In the genomic region with DNA sequence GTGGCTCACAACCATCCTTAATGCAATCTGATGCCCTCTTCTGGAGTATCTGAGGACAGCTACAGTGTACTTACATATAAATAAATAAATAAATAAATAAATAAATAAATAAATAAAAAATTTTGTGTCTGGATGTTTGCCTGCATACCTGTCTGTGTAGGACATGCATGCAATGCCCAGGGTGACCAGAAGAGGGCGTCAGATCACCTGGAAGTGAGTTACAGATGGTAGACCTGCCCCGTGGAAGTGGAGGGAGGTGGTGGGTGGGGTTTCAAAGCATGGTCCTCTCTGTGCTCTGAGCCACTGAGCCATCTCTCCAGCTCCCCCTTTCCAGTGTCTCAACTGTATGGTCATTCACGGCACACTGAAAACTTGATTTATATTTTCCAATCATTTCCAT, we compare ENCODE assay signal across 8 mouse cellular contexts. TPM values are rescaled to one million over a fixed set of nuclear protein-coding genes. Genes with fewer than 3 reads are reported as not detected.
A peak's percentile ranks its signal among the peaks of the same experiment; 100 is the strongest.
DNase-seq lines count a peak whose midpoint lies in the region; ATAC-seq and TF ChIP-seq lines count a peak whose summit lies in the region.

No protein-coding gene starts in this region.

- peak; percentile 63 for TF ChIP-seq CTCF in E14TG2a.4 (conservative IDR thresholded peaks at IDR 0.05; ENCODE audit: low read length)
- TF ChIP-seq CTCF in bone marrow, adult 2 months (IDR thresholded peaks at IDR 0.05; ENCODE audit: control insufficient read depth, insufficient read depth, low read length): peak; percentile 83
- TF ChIP-seq CTCF in lung, embryonic 14.5 days (IDR thresholded peaks at IDR 0.05; ENCODE audit: low read depth): peak; percentile 63

- peaks cover 48% of the 10 kb centered on the region for H3K36me3 ChIP-seq in intestine, embryonic 14.5 days (ENCODE audit: control insufficient read depth, insufficient read depth, low read length)
- peaks cover 14% of the 10 kb centered on the region for H3K36me3 ChIP-seq in intestine, embryonic 15.5 days
- peaks cover 83% of the 10 kb centered on the region for H3K36me3 ChIP-seq in E14TG2a.4 (ENCODE audit: insufficient read depth, low read length)
- peaks cover 47% of the 10 kb centered on the region for H3K36me3 ChIP-seq in lung, embryonic 14.5 days (ENCODE audit: insufficient read depth)

- DNase-seq in intestine, embryonic 14.5 days (ENCODE audit: low spot score): peak; percentile 60
- DNase-seq in gastrocnemius, postnatal 10 days: peak; percentile 47
- DNase-seq in lung, embryonic 14.5 days: peak; percentile 55
- peak; percentile 43 to 67 for DNase-seq in spleen, postnatal 14 days (ENCODE audit: low spot score in 2 of 2)

- no peaks in the 10 kb centered on the region for H3K9me3 ChIP-seq in intestine, embryonic 14.5 days (ENCODE audit: control insufficient read depth, low read length)
- H3K9me3 ChIP-seq in intestine, embryonic 15.5 days: no peaks in the 10 kb centered on the region
- H3K9me3 ChIP-seq in E14TG2a.4 (ENCODE audit: low read length): no peaks in the 10 kb centered on the region; the same call in 1 of the 2 replicates
- no peaks in the 10 kb centered on the region for H3K9me3 ChIP-seq in lung, embryonic 14.5 days (ENCODE audit: low read depth, low read length)

- ATAC-seq in intestine, embryonic 14.5 days (replicated peaks; ENCODE audit: low FRiP score, low TSS enrichment, low read depth): no peak
- no peak for ATAC-seq in intestine, embryonic 15.5 days
- ATAC-seq in lung, embryonic 14.5 days (ENCODE audit: insufficient read depth): no peak
- no peak for ATAC-seq in megakaryocyte-erythroid progenitor cell, adult 5-6 weeks (replicated peaks; ENCODE audit: low FRiP score, low TSS enrichment, poor library complexity, severe bottlenecking)

- H3K4me1 ChIP-seq in intestine, embryonic 14.5 days (replicated peaks; ENCODE audit: control insufficient read depth, insufficient read depth, low read length): 0 out of 2 replicates have a peak, but pooled peaks cover under 1% of the 10 kb centered on the region
- H3K4me1 ChIP-seq in intestine, embryonic 15.5 days (replicated peaks): peaks cover 4% of the 10 kb centered on the region; the same call in 1 of the 2 replicates
- peaks cover 72% of the 10 kb centered on the region for H3K4me1 ChIP-seq in E14TG2a.4 (replicated peaks; ENCODE audit: low read depth, low read length)
- H3K4me1 ChIP-seq in bone marrow, adult 2 months (ENCODE audit: control insufficient read depth, insufficient read depth, low read length): no peaks in the 10 kb centered on the region
- no peaks in the 10 kb centered on the region for H3K4me1 ChIP-seq in lung, embryonic 14.5 days (ENCODE audit: insufficient read depth)

- H3K4me2 ChIP-seq in intestine, embryonic 14.5 days (ENCODE audit: low read length): no peak overlapping the region
- no peak overlapping the region for H3K4me2 ChIP-seq in intestine, embryonic 15.5 days (replicated peaks)
- no peak overlapping the region for H3K4me2 ChIP-seq in lung, embryonic 14.5 days

- H3K4me3 ChIP-seq in intestine, embryonic 14.5 days (ENCODE audit: low read depth, low read length): no peak overlapping the region
- H3K4me3 ChIP-seq in intestine, embryonic 15.5 days (replicated peaks): no peak overlapping the region
- no peak overlapping the region for H3K4me3 ChIP-seq in E14TG2a.4 (replicated peaks; ENCODE audit: low read length)
- H3K4me3 ChIP-seq in bone marrow, adult 2 months (replicated peaks; ENCODE audit: control insufficient read depth, low read depth, low read length): no peak overlapping the region
- H3K4me3 ChIP-seq in lung, embryonic 14.5 days (ENCODE audit: low read depth, low read length): no peak overlapping the region

- H3K9ac ChIP-seq in intestine, embryonic 14.5 days (ENCODE audit: low read length): no peak overlapping the region
- no peak overlapping the region for H3K9ac ChIP-seq in intestine, embryonic 15.5 days
- no peak overlapping the region for H3K9ac ChIP-seq in lung, embryonic 14.5 days

- no peak overlapping the region for H3K27ac ChIP-seq in intestine, embryonic 14.5 days (ENCODE audit: low read depth)
- H3K27ac ChIP-seq in intestine, embryonic 15.5 days: no peak overlapping the region
- H3K27ac ChIP-seq in bone marrow, adult 2 months (ENCODE audit: control insufficient read depth, insufficient read depth, low read depth, low read length, poor library complexity): no peak overlapping the region
- H3K27ac ChIP-seq in lung, embryonic 14.5 days (ENCODE audit: low read depth): no peak overlapping the region

- 46% methylated on average over 3 of the region's 3 CpGs for WGBS in intestine, embryonic 14.5 days
- 48% methylated on average over 3 of the region's 3 CpGs for WGBS in intestine, embryonic 15.5 days
- 32% methylated on average over 3 of the region's 3 CpGs for WGBS in bone marrow, adult 2 months
- 53% methylated on average over 3 of the region's 3 CpGs for WGBS in lung, embryonic 14.5 days

- no peak for TF ChIP-seq POLR2A in bone marrow, adult 2 months (IDR thresholded peaks at IDR 0.05; ENCODE audit: borderline replicate concordance, control insufficient read depth, low read depth, low read length)

- no peaks in the 10 kb centered on the region for H3K27me3 ChIP-seq in intestine, embryonic 14.5 days (replicated peaks; ENCODE audit: control insufficient read depth, insufficient read depth, low read length)
- no peaks in the 10 kb centered on the region for H3K27me3 ChIP-seq in intestine, embryonic 15.5 days (replicated peaks)
- H3K27me3 ChIP-seq in E14TG2a.4 (ENCODE audit: insufficient read depth, low read length): no peaks in the 10 kb centered on the region
- H3K27me3 ChIP-seq in lung, embryonic 14.5 days (ENCODE audit: insufficient read depth, low read length): no peaks in the 10 kb centered on the region

RNA-seq across cellular contexts. Expression of gene Cars2, which starts 6.2 kb away (rescaled TPM):
- polyA plus RNA-seq in intestine, embryonic 14.5 days (2014; fragmentation: Nextera tagmentation; extraction: Ambion mirVana): 25.8 and 29.9 TPM in 2 replicates
- 26.2 and 33.1 TPM in 2 replicates for polyA plus RNA-seq in intestine, embryonic 15.5 days (2015; fragmentation: Nextera tagmentation; extraction: Ambion mirVana)
- 22.0 and 32.7 TPM in 2 replicates for polyA plus RNA-seq in bone marrow, adult 2 months (2011; ENCODE audit: insufficient read depth, insufficient read length, low replicate concordance, missing spikeins)
- total RNA-seq in gastrocnemius, postnatal 10 days (2021): 10 to 100 TPM; 14.4 to 18.1 TPM
- polyA plus RNA-seq in lung, embryonic 14.5 days (2014; fragmentation: Nextera tagmentation; extraction: Ambion mirVana): 22.9 and 25.3 TPM in 2 replicates
- total RNA-seq in megakaryocyte-erythroid progenitor cell, adult 5-6 weeks (2014; fragmentation: Nextera tagmentation): 41.0 and 77.9 TPM in 2 replicates
- 38.7 and 41.7 TPM in 2 replicates for total RNA-seq in megakaryocyte-erythroid progenitor cell, adult 5-6 weeks (2017)

RNA-seq across cellular contexts. Expression of gene Ing1, which starts 11.0 kb away (rescaled TPM):
- polyA plus RNA-seq in intestine, embryonic 14.5 days (2014; fragmentation: Nextera tagmentation; extraction: Ambion mirVana): 34.6 and 38.1 TPM in 2 replicates
- 34.2 and 35.0 TPM in 2 replicates for polyA plus RNA-seq in intestine, embryonic 15.5 days (2015; fragmentation: Nextera tagmentation; extraction: Ambion mirVana)
- 26.2 and 44.7 TPM in 2 replicates for polyA plus RNA-seq in bone marrow, adult 2 months (2011; ENCODE audit: insufficient read depth, insufficient read length, low replicate concordance, missing spikeins)
- total RNA-seq in gastrocnemius, postnatal 10 days (2021): 10 to 100 TPM; 26.5 to 29.0 TPM
- 39.5 and 47.7 TPM in 2 replicates for polyA plus RNA-seq in lung, embryonic 14.5 days (2014; fragmentation: Nextera tagmentation; extraction: Ambion mirVana)
- total RNA-seq in megakaryocyte-erythroid progenitor cell, adult 5-6 weeks (2014; fragmentation: Nextera tagmentation): 27.3 and 32.6 TPM in 2 replicates
- 48.1 and 71.3 TPM in 2 replicates for total RNA-seq in megakaryocyte-erythroid progenitor cell, adult 5-6 weeks (2017)

RNA-seq across cellular contexts. Expression of gene Naxd, which starts 47.1 kb away (rescaled TPM):
- 109 and 111 TPM in 2 replicates for polyA plus RNA-seq in intestine, embryonic 14.5 days (2014; fragmentation: Nextera tagmentation; extraction: Ambion mirVana)
- polyA plus RNA-seq in intestine, embryonic 15.5 days (2015; fragmentation: Nextera tagmentation; extraction: Ambion mirVana): 94.4 and 101 TPM in 2 replicates
- 32.5 and 74.0 TPM in 2 replicates for polyA plus RNA-seq in bone marrow, adult 2 months (2011; ENCODE audit: insufficient read depth, insufficient read length, low replicate concordance, missing spikeins)
- total RNA-seq in gastrocnemius, postnatal 10 days (2021): 10 to 100 TPM; 25.8 to 30.6 TPM
- polyA plus RNA-seq in lung, embryonic 14.5 days (2014; fragmentation: Nextera tagmentation; extraction: Ambion mirVana): 119 and 131 TPM in 2 replicates
- 27.5 and 63.2 TPM in 2 replicates for total RNA-seq in megakaryocyte-erythroid progenitor cell, adult 5-6 weeks (2014; fragmentation: Nextera tagmentation)
- 35.5 and 46.5 TPM in 2 replicates for total RNA-seq in megakaryocyte-erythroid progenitor cell, adult 5-6 weeks (2017)
